Mouse (Mus musculus) megakaryocyte, embryonic 14.5 days (primary cell): ENCODE results near the gene Smad1. TPM values are rescaled to one million over a fixed set of nuclear protein-coding genes. Genes with fewer than 3 reads are reported as not detected.

Experiments
- H3K27me3 ChIP-seq: replicated peaks from 2 replicates; pipeline ENCODE3; 2012; ENCODE audit warnings: inconsistent platforms
- H3K36me3 ChIP-seq: replicated peaks from 2 replicates; pipeline ENCODE3; 2012; ENCODE audit warnings: low read length, inconsistent platforms, mixed read lengths
- H3K4me1 ChIP-seq: 2 replicates; pipeline ENCODE4 v1.6.1; 2012; ENCODE audit warnings: inconsistent platforms
- H3K4me3 ChIP-seq: replicated peaks from 2 replicates; pipeline ENCODE3; 2012; ENCODE audit warnings: moderate library complexity, mild to moderate bottlenecking, inconsistent platforms
- H3K9me3 ChIP-seq: 2 replicates; pipeline ENCODE4 v1.6.1; 2012; ENCODE audit warnings: inconsistent platforms
- FLI1 ChIP-seq: IDR thresholded peaks from 2 replicates; pipeline ENCODE4 v1.6.1; 2012; ENCODE audit warnings: low read length, inconsistent platforms, mixed read lengths
- GATA1 ChIP-seq: IDR thresholded peaks from 3 replicates; pipeline ENCODE4 v1.6.1; 2012; ENCODE audit warnings: mixed read lengths, low read length, inconsistent platforms, borderline replicate concordance
- polyA plus RNA-seq: library from polyadenylated mRNA; stranded (reverse); fragments of >175 nt; gene quantifications from 2 replicates; pipeline ENCODE4 v1.2.3, GENCODE M21; 2012; ENCODE audit warnings: low replicate concordance; ENCODE audit not compliant: insufficient read depth

Gene Smad1
- polyA plus RNA-seq, 1 experiment = 8.0 TPM

GRCm38 (mm10) chr8:79372521-79372920 is 26.8 kb downstream of the Smad1 start:
- H3K9me3 ChIP-seq = no peaks in the 10 kb centered on the region
- TF ChIP-seq FLI1 = no peak
- no peaks in the 10 kb centered on the region for H3K27me3 ChIP-seq

GRCm38 (mm10) chr8:79372084-79372483 is 27.2 kb downstream of the Smad1 start:
- Histone ChIP-seq H3K27me3 (no peaks in the 10 kb centered on the region), H3K9me3 (no peaks in the 10 kb centered on the region), H3K36me3 (peaks cover 18% of the 10 kb centered on the region), H3K4me1 (peaks cover 79% of the 10 kb centered on the region), H3K4me3 (no peak overlapping the region)
- TF ChIP-seq FLI1 = no peak
- TF ChIP-seq GATA1 = no peak

More at GRCm38 (mm10) chr8:79372521-79372920, 26.8 kb downstream of the Smad1 start:
- Histone ChIP-seq H3K4me1 (peaks cover 79% of the 10 kb centered on the region), H3K4me3 (no peak overlapping the region), H3K36me3 (peaks cover 18% of the 10 kb centered on the region)

GRCm38 (mm10) chr8:79370646-79371290 is 28.6 kb downstream of the Smad1 start:
- Histone ChIP-seq H3K4me3 (peak overlapping the region; percentile 82), H3K27me3 (no peaks in the 10 kb centered on the region), H3K9me3 (no peaks in the 10 kb centered on the region), H3K4me1 (peaks cover 80% of the 10 kb centered on the region), H3K36me3 (peaks cover 18% of the 10 kb centered on the region)
- no peak for TF ChIP-seq GATA1
- TF ChIP-seq FLI1 = no peak

- Histone ChIP-seq H3K4me3 (no peak overlapping the region), H3K9me3 (no peaks in the 10 kb centered on the region), H3K4me1 (peaks cover 64% of the 10 kb centered on the region), H3K36me3 (peaks cover 28% of the 10 kb centered on the region), H3K27me3 (no peaks in the 10 kb centered on the region)
- TF ChIP-seq GATA1 (no peak), FLI1 (no peak)
Measured at GRCm38 (mm10) chr8:79369163-79369562, 30.2 kb downstream of the Smad1 start.

- Histone ChIP-seq H3K9me3 (no peaks in the 10 kb centered on the region), H3K27me3 (no peaks in the 10 kb centered on the region), H3K4me3 (no peak overlapping the region), H3K4me1 (peaks cover 64% of the 10 kb centered on the region), H3K36me3 (peaks cover 34% of the 10 kb centered on the region)
- TF ChIP-seq FLI1 (no peak), GATA1 (no peak)
Measured at GRCm38 (mm10) chr8:79367959-79368358, 31.4 kb downstream of the Smad1 start.

GRCm38 (mm10) chr8:79367350-79367749 is 32.0 kb downstream of the Smad1 start:
- Histone ChIP-seq H3K36me3 (peaks cover 32% of the 10 kb centered on the region), H3K4me1 (peaks cover 64% of the 10 kb centered on the region), H3K27me3 (no peaks in the 10 kb centered on the region), H3K9me3 (no peaks in the 10 kb centered on the region), H3K4me3 (no peak overlapping the region)
- TF ChIP-seq GATA1 = no peak

- Histone ChIP-seq H3K27me3 (no peaks in the 10 kb centered on the region), H3K4me1 (peaks cover 66% of the 10 kb centered on the region), H3K36me3 (peaks cover 21% of the 10 kb centered on the region), H3K9me3 (no peaks in the 10 kb centered on the region), H3K4me3 (no peak overlapping the region)
- TF ChIP-seq GATA1 (no peak), FLI1 (no peak)
Measured at GRCm38 (mm10) chr8:79366227-79366626, 33.1 kb downstream of the Smad1 start.

GRCm38 (mm10) chr8:79365707-79366106 is 33.6 kb downstream of the Smad1 start:
- peaks cover 66% of the 10 kb centered on the region for H3K4me1 ChIP-seq
- no peak overlapping the region for H3K4me3 ChIP-seq
- TF ChIP-seq FLI1 (no peak), GATA1 (no peak)
- H3K27me3 ChIP-seq = no peaks in the 10 kb centered on the region
- no peaks in the 10 kb centered on the region for H3K9me3 ChIP-seq
- H3K36me3 ChIP-seq = peaks cover 20% of the 10 kb centered on the region

GRCm38 (mm10) chr8:79364806-79365205 is 34.5 kb downstream of the Smad1 start:
- H3K4me3 ChIP-seq = no peak overlapping the region
- H3K27me3 ChIP-seq = no peaks in the 10 kb centered on the region
- peaks cover 65% of the 10 kb centered on the region for H3K4me1 ChIP-seq
- TF ChIP-seq GATA1 (no peak), FLI1 (no peak)
- H3K9me3 ChIP-seq = no peaks in the 10 kb centered on the region
- H3K36me3 ChIP-seq = peaks cover 20% of the 10 kb centered on the region

- Histone ChIP-seq H3K36me3 (peaks cover 16% of the 10 kb centered on the region), H3K27me3 (no peaks in the 10 kb centered on the region), H3K9me3 (no peaks in the 10 kb centered on the region), H3K4me3 (peak overlapping the region; percentile 51), H3K4me1 (peaks cover 52% of the 10 kb centered on the region)
- TF ChIP-seq FLI1 (no peak), GATA1 (no peak)
Measured at GRCm38 (mm10) chr8:79362430-79362829, 36.9 kb downstream of the Smad1 start.
